Comparison of ENCODE assay signal across 1 mouse cellular context in genomic region chrX:7635101-7635500, GRCm38 (mm10).
TF ChIP-seq lines count a peak whose summit lies in the region.

No protein-coding gene starts in this region.

TF ChIP-seq in MEL, 35 proteins besides CTCF, POLR2A, EP300 and RAD21:
- no peak for TF ChIP-seq TCF12 (IDR thresholded peaks at IDR 0.05; ENCODE audit: low read depth, low read length)
- no peak for TF ChIP-seq GABPA (IDR thresholded peaks at IDR 0.05; ENCODE audit: low read depth, low read length)
- 0 out of 2 replicates have a peak, but pooled peaks have one; percentile 14 for TF ChIP-seq GATA1 (IDR thresholded peaks at IDR 0.05; ENCODE audit: low read depth, low read length)
